Mouse (Mus musculus): ENCODE data around the gene Srrd.

- TF ChIP-seq CTCF (IDR thresholded peaks at IDR 0.05; ENCODE audit: insufficient read depth, low read depth, low read length), result no peak
- TF ChIP-seq POLR2A (IDR thresholded peaks at IDR 0.05; ENCODE audit: insufficient read depth, low read depth, low read length), result no peak
Measured at GRCm38 (mm10) chr5:112296404-112297181, 46.2 kb downstream of the Srrd start.

Measured in olfactory bulb, adult 2 months (tissue).